Mouse (Mus musculus) adrenal gland, postnatal 14 days (tissue): ENCODE measurements around the gene Hmcn2. TPM values are rescaled to one million over a fixed set of nuclear protein-coding genes. Genes with fewer than 3 reads are reported as not detected.
A peak's percentile ranks its signal among the peaks of the same experiment; 100 is the strongest.

Experiments used
- DNase-seq: peaks from one replicate; pipeline ENCODE4 v3.0.0; 2021; ENCODE audit warnings: mixed read lengths
- long read RNA-seq, 2 experiments: library from polyadenylated mRNA; stranded (forward); transcript quantifications; one replicate each; pipeline ENCODE4 v2.0.0; 2021
- total RNA-seq: library from RNA; stranded (reverse); gene quantifications from 2 replicates; pipeline ENCODE4 v1.2.3, GENCODE M21; 2021

Gene Hmcn2
- 4.3 and 5.8 TPM in 2 replicates for total RNA-seq
- long read RNA-seq, experiment 1, result 0 reads
- long read RNA-seq, experiment 2, result 0 reads

DNA sequence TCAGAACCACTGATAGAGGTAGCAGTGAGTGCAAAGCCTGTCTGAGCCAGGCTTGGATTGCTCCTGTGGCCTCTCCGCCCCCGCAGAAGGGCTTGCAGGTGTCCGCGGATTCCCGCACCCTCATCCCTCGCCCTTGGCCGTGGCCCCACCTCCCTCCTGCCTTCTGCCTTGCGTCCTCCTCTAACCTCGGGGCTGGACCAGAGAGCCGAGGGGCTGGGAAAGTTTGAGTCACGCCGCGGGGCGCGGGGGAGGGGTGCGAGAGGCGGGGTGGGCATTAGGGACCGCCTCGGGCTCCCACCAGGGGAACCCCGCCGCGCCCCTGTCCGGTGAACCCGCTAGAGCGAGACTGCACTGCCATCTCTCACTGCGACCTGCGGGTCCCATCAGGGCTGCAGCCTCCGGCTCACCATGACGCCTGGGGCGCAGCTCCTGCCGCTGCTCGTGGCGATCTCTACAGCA lies at the start of gene Hmcn2:
Hmcn2 (plus strand) TSS at position 409 of the 459 bp plus-strand sequence.
- DNase-seq, result no peak

- DNase-seq, result no peak
These were observed 46.8 kb upstream of the Hmcn2 start for GRCm38 (mm10) chr2:31267447-31267846.

DNA sequence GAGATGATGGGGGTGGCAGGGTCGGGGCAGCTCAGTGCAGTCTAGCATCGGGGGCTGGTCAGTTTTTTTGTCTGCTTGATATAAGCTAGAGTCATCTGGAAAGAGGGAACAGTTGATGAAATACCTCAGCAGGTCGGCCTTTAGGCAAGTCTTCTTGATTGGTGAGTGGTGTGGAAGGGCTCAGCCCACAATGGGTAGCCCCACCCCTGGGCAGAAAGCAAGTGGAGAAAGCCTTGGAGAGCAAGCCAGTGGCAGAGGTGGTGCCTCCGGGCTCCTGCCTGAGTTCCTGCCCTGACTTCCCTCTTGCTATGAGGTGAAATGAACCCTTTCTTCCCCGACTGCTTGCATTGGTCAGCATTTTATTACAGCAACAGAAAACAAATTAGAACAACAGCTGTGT lies 45.6 kb upstream of the Hmcn2 start:
- DNase-seq, result no peak

DNA sequence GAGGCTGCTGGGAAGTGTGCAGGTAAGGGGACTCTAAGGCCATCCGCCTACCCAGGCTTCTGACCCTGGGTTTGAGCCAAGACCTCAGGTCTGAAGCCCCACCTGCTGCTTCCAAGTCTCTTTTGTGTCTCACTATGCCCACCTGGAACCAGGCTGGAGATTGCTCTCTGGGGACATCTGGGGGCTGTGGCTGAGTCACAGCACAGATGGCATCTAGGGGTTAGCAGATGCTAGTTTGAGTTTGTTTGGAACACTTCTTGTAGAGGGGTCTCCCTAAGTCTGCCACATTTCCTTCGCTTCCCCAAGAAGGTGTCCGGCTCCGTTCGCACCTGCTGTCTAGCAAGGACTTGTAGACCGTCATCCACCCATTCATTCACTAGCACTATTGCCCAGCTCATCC lies 45.0 kb upstream of the Hmcn2 start:
- DNase-seq, result no peak

GRCm38 (mm10) chr2:31269847-31270246 lies 44.4 kb upstream of the Hmcn2 start:
- DNase-seq, result no peak

DNA sequence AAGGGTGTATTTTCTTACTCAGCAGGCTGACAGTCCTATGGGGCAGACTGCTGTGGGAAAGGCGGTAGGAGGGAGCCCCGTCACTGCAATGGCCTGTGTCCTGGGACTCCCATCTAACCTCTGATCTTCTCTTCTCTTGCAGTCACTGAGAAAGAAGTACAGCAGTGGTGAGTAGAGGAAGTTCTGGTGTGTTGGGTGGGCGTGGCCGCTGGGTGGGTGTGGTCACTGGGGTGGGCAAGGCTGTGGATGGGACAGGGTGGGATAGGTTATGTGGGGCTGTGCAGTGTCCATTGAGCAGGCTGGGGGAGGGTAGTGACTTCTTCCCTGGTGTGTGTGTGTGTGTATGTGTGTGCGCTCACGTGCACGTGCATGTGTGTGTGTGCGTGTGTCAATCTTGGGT lies 43.7 kb upstream of the Hmcn2 start:
- no peak for DNase-seq

- DNase-seq, result no peak
These were observed 43.1 kb upstream of the Hmcn2 start for GRCm38 (mm10) chr2:31271071-31271470.

GRCm38 (mm10) chr2:31274993-31275392 lies 39.2 kb upstream of the Hmcn2 start:
- no peak for DNase-seq

GRCm38 (mm10) chr2:31277810-31278209 lies 36.4 kb upstream of the Hmcn2 start:
- DNase-seq, result no peak

GRCm38 (mm10) chr2:31278483-31278882 lies 35.7 kb upstream of the Hmcn2 start:
- DNase-seq, result no peak

- no peak for DNase-seq
These were observed 33.1 kb upstream of the Hmcn2 start for GRCm38 (mm10) chr2:31281138-31281537.

DNA sequence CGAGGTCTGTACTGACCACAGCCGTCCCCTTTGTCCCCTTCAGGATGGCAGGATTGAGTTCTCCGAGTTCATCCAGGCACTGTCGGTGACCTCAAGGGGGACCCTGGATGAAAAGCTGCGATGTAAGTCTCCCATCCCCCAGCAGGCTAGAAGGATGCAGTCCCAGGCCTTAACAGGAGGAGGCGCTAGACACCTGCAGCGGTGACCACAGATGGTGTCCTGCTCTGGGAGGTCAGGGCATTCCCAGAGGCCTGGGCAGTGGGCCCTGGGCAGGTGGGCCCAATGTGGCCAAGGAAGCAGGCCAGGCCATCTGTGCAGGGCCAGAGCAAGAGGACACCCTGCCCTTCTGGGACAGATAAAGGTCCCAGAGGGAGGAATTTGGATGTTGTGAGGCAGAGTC lies 31.9 kb upstream of the Hmcn2 start:
- no peak for DNase-seq

DNA sequence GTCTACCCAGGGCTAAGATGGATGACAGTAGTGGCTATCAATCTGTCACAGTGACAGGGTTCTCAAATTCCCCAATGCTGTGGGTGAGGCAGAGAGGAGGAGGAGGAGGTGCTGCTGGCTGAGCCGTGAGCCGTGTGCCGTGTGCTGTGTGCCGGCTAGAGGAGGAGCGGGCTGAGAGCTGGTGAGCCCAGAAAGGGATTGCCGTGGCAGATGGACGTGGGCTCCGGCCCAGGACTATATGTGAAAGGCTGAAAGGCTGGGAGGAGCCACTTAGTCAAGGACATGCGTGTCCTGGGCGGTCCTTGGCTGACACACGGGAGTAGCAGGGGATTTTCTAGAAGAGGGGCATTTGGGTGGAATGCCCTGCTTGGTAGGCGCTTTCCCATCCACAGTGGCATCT lies 31.3 kb upstream of the Hmcn2 start:
- no peak for DNase-seq

DNA sequence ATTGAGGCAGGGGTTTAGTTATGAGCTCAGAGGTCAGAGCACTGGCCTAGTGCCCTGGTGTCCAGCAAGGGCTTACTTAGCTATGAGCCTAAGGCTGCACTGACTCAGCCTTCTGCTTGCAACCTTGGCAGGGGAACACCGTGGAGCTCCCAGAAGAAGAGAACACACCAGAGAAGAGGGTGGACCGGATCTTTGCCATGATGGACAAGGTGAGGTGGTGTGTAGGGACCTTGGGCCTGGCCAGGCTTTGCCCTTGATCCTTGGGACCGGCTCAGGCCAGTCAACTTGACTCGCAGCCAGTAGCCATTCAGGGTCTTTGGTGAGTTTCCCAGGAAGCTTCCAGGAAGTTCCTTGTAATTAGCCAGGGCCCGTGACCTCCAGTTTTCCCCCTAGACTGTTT lies 29.7 kb upstream of the Hmcn2 start:
- no peak for DNase-seq

DNA sequence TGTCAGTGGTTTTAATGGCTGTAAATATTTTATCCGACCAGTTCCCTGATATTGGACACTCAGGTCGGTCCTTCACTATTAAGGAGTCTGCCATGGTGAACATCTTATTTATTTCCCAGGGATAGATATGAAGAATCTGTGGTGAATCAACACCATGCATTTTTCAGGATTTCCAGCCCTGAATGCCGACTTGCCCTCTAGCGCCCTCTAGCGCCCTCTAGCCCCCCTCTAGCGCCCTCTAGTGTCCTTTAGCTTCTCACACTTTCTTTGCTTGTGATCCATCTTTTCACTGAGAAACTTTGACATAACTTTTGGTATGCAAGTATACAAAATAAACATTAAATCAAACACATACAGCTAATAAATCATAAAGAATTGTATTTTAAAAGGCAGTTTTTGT lies 22.8 kb upstream of the Hmcn2 start:
- peak; percentile 86 for DNase-seq

- DNase-seq, result peak; percentile 85
These were observed 19.2 kb upstream of the Hmcn2 start for GRCm38 (mm10) chr2:31294985-31295384.

GRCm38 (mm10) chr2:31296395-31296794 lies 17.8 kb upstream of the Hmcn2 start:
- DNase-seq, result no peak

- peak; percentile 77 for DNase-seq
These were observed 16.5 kb upstream of the Hmcn2 start for GRCm38 (mm10) chr2:31297602-31298268.

- DNase-seq, result peak; percentile 69
These were observed 15.4 kb upstream of the Hmcn2 start for GRCm38 (mm10) chr2:31298814-31299213.

- no peak for DNase-seq
These were observed 14.9 kb upstream of the Hmcn2 start for GRCm38 (mm10) chr2:31299266-31299665.

GRCm38 (mm10) chr2:31299996-31300395 lies 14.2 kb upstream of the Hmcn2 start:
- DNase-seq, result no peak

DNA sequence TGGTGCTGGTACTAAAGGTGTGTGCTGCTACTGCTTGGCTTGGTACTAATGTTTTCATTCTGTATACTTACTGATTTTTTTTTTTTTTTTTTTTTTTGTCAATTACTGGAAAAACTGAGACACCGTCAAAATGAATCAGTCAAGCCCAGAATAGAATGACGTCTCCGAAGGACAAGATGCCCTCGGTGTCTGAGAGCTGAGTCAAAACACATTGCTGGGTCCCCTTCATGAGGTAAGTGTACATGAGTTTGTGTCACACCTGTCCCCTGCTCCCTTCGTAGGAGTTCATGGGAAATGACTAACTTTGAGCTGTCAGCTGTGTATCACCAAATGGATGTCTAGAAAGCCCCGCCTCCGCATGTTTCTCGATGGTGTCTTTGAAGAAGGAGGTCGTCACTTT lies 11.0 kb upstream of the Hmcn2 start:
- DNase-seq, result no peak

- DNase-seq, result no peak
These were observed 10.0 kb upstream of the Hmcn2 start for GRCm38 (mm10) chr2:31304191-31304590.

DNA sequence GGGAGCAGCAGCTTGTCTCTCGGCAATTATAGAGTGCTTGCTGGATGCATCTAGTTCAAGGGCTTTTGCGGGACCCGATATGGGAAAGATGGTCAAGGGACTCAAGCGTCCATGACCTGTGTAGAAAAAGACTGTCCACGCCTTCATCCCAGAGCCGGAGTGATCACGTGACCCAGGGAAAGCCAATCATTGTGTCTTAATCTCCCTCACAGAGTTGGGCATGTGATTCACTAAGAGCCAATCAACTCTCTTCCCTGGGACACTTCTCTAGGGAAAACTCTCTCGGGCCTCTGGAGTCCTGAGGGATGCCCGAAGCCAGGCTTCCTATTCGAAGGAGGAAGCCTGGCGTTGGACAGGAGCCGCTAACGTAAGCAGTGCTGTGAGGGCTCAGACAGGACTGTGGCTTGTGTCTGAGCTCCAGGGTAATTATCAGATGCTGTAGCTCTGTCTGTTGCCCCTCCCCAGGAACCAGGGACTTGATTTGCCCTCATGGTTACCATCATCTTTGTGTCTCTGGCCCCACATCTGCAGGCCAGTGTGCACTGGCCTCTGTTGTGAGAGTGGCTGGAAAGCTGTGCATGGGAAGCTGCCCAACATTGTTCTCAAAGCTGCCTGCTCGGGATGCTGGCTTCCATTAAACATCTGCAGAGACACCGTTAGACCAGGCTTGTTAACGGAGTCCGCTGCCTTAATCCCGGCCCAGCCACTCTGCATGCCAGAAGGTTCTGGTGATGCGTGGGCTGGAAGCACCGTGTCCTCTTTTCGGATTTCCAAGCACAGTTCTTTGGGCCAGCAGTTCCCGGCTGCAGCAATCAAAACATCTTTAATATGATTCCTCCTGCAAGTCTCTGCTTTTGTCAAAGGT lies 9.2 kb upstream of the Hmcn2 start:
- no peak for DNase-seq
